Mouse (Mus musculus): Measurements from ENCODE around the gene Mrps36. TPM values are rescaled to one million over a fixed set of nuclear protein-coding genes. Genes with fewer than 3 reads are reported as not detected.
"Not testable (repeated sequence)": the region's sequence is repeated elsewhere in the genome, so short reads cannot be mapped to it uniquely, and the experiment has no call there.

Mrps36 gene
- polyA plus RNA-seq, 1 experiment from 2014 or later = 125 TPM

DNA sequence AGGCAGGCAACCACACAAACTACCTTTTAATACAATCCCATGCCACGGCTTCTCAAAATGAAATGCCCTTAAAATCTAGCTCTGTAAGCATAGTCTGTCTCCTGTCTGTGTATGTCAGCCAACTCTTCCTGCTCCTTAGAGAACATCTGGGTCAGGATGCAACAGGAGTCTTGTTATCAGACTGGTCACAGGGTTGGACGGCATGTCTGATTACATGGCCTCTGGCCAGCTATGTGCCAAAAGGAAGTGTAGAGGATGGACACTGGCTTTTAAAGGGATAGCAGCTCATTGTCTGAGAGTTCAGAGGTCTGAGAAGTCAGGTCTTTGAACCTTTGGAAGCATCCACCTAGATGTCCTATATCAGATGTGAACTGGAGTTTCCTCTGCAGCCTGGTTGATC lies 10.9 kb upstream of the Mrps36 start:
- no peaks in the 10 kb centered on the region for H3K9me3 ChIP-seq
- H3K27ac ChIP-seq (replicated peaks) = no peak overlapping the region
- no peak overlapping the region for H3K4me2 ChIP-seq (replicated peaks)
- H3K36me3 ChIP-seq = peaks cover 10% of the 10 kb centered on the region; the same call in 1 of the 2 replicates
- H3K4me3 ChIP-seq = no peak overlapping the region
- no peak overlapping the region for H3K9ac ChIP-seq (replicated peaks)
- H3K4me1 ChIP-seq = no peaks in the 10 kb centered on the region
- 97% methylated on average over 2 of the region's 2 CpGs for WGBS
- ATAC-seq (ENCODE audit: low FRiP score, low read depth) = no peak
- H3K27me3 ChIP-seq = no peaks in the 10 kb centered on the region

DNA sequence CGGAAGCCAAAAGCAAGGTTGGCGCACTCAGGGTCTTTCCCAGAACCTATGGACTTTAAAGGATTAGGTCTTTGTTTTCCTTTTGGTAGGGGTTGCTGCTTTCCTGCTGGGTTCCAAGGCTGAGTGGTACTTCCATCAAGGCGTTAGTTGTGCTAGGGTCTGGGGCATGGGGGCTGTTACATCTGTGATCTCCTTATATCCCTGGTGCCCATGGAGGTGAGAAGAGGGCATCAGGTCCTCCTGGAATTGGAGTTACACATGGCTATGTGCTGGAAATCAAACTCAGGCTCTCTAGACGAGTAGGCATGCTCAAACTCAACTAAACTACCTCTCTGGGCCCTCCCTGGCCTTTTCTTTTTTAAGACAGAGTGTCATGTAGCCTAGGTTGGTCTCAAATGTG lies 9.7 kb upstream of the Mrps36 start:
- Histone ChIP-seq H3K9ac (replicated peaks) (no peak overlapping the region), H3K4me1 (no peaks in the 10 kb centered on the region), H3K4me3 (no peak overlapping the region), H3K9me3 (no peaks in the 10 kb centered on the region), H3K4me2 (replicated peaks) (no peak overlapping the region), H3K27me3 (no peaks in the 10 kb centered on the region; the same call in 1 of the 2 replicates), H3K36me3 (peaks cover under 1% of the 10 kb centered on the region; the same call in 1 of the 2 replicates), H3K27ac (replicated peaks) (no peak overlapping the region)
- no peak for ATAC-seq (ENCODE audit: low FRiP score, low read depth)
- WGBS = 73% methylated on average over 4 of the region's 4 CpGs

DNA sequence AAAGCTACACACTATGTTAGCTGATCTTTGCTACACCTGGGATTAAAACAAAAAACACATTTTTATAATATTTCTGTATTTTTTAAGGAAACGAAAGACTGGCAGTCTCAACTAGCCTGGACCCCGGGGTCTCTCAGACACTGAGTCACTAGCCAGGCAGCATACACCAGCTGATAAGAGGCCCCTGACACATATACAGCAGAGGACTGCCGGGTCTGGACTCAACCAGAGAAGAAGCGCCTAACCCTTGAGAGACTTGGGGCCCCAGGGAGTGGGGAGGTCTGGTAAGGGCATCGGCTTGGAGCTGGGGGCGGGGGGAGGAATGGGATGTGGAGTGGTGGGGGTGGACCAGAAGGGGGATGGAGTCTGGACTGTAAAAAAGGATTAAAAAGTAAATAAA lies 8.6 kb upstream of the Mrps36 start:
- H3K4me2 ChIP-seq (replicated peaks) = no peak overlapping the region
- H3K4me1 ChIP-seq = no peaks in the 10 kb centered on the region
- WGBS = 79% methylated on average over 6 of the region's 6 CpGs
- no peak for ATAC-seq (ENCODE audit: low FRiP score, low read depth)
- no peaks in the 10 kb centered on the region for H3K36me3 ChIP-seq
- H3K4me3 ChIP-seq = no peak overlapping the region
- H3K27me3 ChIP-seq = no peaks in the 10 kb centered on the region; the same call in 1 of the 2 replicates
- H3K9ac ChIP-seq (replicated peaks) = no peak overlapping the region
- no peaks in the 10 kb centered on the region for H3K9me3 ChIP-seq
- H3K27ac ChIP-seq (replicated peaks) = no peak overlapping the region

DNA sequence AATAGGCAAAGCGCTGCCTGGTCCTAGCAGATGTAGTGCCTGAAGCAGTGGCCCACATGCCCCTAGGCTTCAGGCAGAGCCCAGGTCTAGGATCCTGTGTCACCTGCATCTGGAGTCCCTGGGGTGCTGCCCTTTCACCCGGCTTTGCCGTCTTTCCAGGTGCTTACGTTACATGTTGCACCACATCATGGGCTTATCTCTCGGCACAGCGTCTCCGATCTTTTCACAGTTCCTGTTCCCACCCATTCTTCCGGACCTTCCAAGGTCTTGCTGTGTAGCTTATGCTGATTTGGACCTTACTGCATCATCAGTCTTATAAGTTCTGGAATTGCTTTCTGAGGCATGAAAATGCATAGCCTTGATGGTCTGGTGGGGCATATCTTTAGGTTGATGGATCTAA lies 8.1 kb upstream of the Mrps36 start:
- no peaks in the 10 kb centered on the region; the same call in 1 of the 2 replicates for H3K27me3 ChIP-seq
- ATAC-seq (ENCODE audit: low FRiP score, low read depth) = no peak
- no peak overlapping the region for H3K4me3 ChIP-seq
- no peak overlapping the region for H3K4me2 ChIP-seq (replicated peaks)
- no peaks in the 10 kb centered on the region for H3K9me3 ChIP-seq
- H3K4me1 ChIP-seq = no peaks in the 10 kb centered on the region
- 94% methylated on average over 8 of the region's 8 CpGs for WGBS
- H3K36me3 ChIP-seq = no peaks in the 10 kb centered on the region
- no peak overlapping the region for H3K27ac ChIP-seq (replicated peaks)
- H3K9ac ChIP-seq (replicated peaks) = no peak overlapping the region

DNA sequence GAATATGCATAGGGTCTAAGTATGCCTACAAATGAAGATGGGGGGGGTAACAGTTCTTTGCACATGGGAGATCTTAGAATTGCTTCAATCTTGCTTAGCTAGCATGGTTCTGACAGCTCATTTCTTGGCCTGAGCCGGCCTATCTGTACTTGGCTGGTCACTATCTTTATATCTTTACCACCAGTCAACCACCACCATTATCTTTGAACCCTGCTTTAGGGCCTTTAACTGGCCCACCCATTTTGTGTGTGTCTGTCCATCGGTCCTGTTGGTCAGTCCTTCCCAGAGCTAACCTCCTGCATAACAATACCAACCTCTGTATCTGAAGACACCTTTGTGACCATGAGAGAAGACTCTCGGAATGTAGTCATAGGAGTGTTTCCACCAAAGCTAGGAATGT lies 6.9 kb upstream of the Mrps36 start:
- Histone ChIP-seq H3K27ac (replicated peaks) (no peak overlapping the region), H3K4me1 (no peaks in the 10 kb centered on the region), H3K9me3 (no peaks in the 10 kb centered on the region), H3K4me2 (replicated peaks) (no peak overlapping the region), H3K36me3 (no peaks in the 10 kb centered on the region), H3K27me3 (no peaks in the 10 kb centered on the region; the same call in 1 of the 2 replicates), H3K4me3 (no peak overlapping the region), H3K9ac (replicated peaks) (no peak overlapping the region)
- no peak for ATAC-seq (ENCODE audit: low FRiP score, low read depth)
- WGBS = 86% methylated on average over 3 of the region's 3 CpGs

DNA sequence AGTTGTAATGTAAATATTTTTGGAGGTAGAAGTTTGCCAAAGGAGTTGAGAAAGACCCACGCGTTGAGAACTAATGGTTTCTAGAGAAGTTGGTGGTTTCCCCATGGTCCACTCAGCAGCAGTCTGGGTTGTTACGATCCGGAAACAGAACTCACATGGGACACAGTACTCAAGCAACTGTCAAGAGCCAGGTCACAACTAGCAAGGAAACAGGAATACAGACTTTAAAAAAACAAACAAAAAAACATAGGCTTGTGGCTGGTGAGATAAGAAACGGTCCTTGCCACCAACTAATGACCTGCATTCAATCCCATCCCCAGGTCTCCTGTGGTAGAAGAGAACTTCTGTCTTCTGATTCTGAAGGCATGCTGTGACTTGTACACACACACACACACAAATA lies 6.3 kb upstream of the Mrps36 start:
- WGBS = 89% methylated on average over 5 of the region's 5 CpGs
- ATAC-seq (ENCODE audit: low FRiP score, low read depth) = no peak
- Histone ChIP-seq H3K9ac (replicated peaks) (no peak overlapping the region), H3K4me2 (replicated peaks) (no peak overlapping the region), H3K36me3 (no peaks in the 10 kb centered on the region), H3K27me3 (no peaks in the 10 kb centered on the region; the same call in 1 of the 2 replicates), H3K27ac (replicated peaks) (no peak overlapping the region), H3K4me1 (no peaks in the 10 kb centered on the region), H3K9me3 (no peaks in the 10 kb centered on the region), H3K4me3 (no peak overlapping the region)

DNA sequence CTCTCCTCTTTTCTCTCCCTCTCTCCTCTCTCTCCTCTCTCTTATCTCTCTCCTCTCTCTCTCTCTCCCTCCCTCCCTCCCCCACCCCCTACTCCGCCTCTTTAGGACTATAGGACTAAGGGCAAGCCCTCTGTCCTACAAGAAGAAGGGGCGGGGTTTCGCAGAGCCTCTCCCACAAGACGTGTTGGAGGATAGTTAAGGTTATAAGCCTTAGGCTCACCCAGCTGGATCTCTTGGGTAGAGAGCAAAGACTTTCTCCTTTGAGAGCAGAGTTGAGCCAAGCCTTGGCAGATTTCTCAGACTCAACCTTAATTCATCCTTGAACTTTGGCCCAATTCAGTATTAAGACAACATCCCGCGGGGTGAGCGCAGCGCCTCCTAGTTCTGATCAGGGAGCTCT lies 4.2 kb upstream of the Mrps36 start:
- Histone ChIP-seq H3K27me3 (no peaks in the 10 kb centered on the region; the same call in 1 of the 2 replicates), H3K4me3 (no peak overlapping the region), H3K4me1 (no peaks in the 10 kb centered on the region; the same call in 1 of the 2 replicates), H3K9me3 (no peaks in the 10 kb centered on the region), H3K27ac (replicated peaks) (no peak overlapping the region), H3K4me2 (replicated peaks) (no peak overlapping the region), H3K36me3 (no peaks in the 10 kb centered on the region), H3K9ac (replicated peaks) (no peak overlapping the region)
- no peak for ATAC-seq (ENCODE audit: low FRiP score, low read depth)
- WGBS = 46% methylated on average over 8 of the region's 8 CpGs

DNA sequence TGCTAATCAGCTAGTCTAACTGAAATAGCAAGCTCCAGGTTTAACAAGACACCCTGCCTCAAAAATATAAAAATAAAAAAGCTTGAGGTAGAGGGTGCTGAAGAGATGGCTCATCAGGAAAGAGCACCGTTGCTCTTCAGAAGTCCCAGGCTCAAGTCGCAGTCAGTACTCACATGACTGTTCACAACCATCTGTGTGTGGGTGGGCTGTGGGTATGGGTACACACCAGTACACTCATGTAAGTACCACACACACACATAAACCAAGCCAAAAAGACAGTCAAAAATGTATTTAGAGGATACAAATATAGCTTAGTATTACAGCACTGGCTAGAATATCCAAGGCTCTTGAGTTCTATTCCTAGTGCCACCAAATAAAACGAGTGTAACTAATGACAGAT lies 1.6 kb upstream of the Mrps36 start:
- no peak overlapping the region for H3K27ac ChIP-seq (replicated peaks)
- no peak overlapping the region for H3K4me3 ChIP-seq
- no peak for ATAC-seq (ENCODE audit: low FRiP score, low read depth)
- no peak overlapping the region for H3K4me2 ChIP-seq (replicated peaks)
- 92% methylated on average over 3 of the region's 3 CpGs for WGBS
- peaks cover 8% of the 10 kb centered on the region; the same call in 1 of the 2 replicates for H3K4me1 ChIP-seq
- H3K27me3 ChIP-seq = no peaks in the 10 kb centered on the region; the same call in 1 of the 2 replicates
- no peaks in the 10 kb centered on the region for H3K36me3 ChIP-seq
- H3K9me3 ChIP-seq = no peaks in the 10 kb centered on the region
- H3K9ac ChIP-seq (replicated peaks) = no peak overlapping the region

DNA sequence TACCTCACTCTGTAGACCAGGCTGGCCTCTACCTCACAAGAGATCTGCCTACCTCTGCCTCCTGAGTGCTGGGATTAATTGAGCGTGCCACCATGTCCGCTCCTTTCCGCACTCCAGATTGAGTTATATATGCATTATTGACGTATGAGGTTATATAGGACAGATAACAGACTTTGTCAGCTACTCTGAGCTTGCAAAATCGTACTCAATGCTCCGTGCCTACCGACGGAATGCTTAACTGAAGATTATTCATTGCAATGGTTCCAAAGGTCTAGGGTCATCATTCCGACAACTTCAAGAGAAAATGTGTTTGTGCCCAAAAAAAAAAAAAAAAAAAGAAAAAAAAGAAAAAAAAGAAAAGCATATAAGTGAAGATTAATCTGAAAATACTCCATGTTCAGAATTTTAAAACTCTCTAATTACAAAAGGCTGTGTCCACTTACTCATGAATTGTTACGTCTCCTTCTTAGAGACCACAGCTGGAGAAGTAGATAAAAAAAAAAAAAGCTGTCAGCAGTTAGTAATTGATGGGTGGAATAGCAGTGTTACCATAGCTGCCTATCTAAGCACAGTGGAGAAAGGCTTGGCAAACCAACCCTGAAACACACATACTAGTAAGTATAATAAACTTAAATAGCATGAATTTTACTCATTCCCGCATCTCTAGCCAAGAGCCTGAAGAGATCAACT lies 968 bp downstream of the Mrps36 start:
- H3K9me3 ChIP-seq = no peaks in the 10 kb centered on the region
- H3K27me3 ChIP-seq = no peaks in the 10 kb centered on the region
- 68% methylated on average over 11 of the region's 11 CpGs for WGBS
- peak; percentile 41 for ATAC-seq (ENCODE audit: low FRiP score, low read depth)
- H3K36me3 ChIP-seq = no peaks in the 10 kb centered on the region
- H3K4me3 ChIP-seq = peak overlapping the region; percentile 87
- peak overlapping the region; percentile 76 for H3K9ac ChIP-seq (replicated peaks)
- peaks cover 8% of the 10 kb centered on the region; the same call in 1 of the 2 replicates for H3K4me1 ChIP-seq
- peak overlapping the region; percentile 93 for H3K27ac ChIP-seq (replicated peaks)
- peak overlapping the region; percentile 54 for H3K4me2 ChIP-seq (replicated peaks)

DNA sequence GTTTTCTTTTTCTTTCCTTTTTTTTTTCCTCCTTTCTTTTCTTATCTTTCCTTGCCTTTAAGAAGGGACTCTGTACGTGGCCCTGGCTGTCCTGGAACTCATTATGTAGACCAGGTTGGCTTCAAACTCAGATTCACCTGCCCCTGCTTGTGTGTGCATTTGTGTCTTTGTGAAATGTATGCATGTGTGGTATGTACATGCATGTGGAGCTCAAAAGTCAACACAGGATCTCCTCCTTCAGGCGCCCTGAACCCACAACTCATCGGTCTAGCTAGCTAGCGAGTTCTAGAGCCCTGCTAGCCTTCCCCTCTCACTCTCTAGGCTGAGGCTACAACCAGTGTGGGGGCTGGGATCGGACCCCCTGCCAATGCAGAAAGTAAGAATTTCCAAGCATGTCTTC lies 1.6 kb downstream of the Mrps36 start:
- Histone ChIP-seq H3K9me3 (no peaks in the 10 kb centered on the region), H3K4me2 (replicated peaks) (no peak overlapping the region), H3K4me3 (no peak overlapping the region), H3K36me3 (0 out of 2 replicates have a peak, but pooled peaks cover 4% of the 10 kb centered on the region), H3K9ac (replicated peaks) (no peak overlapping the region; the same call in 1 of the 2 replicates), H3K4me1 (peaks cover 8% of the 10 kb centered on the region; the same call in 1 of the 2 replicates), H3K27ac (replicated peaks) (no peak overlapping the region), H3K27me3 (no peaks in the 10 kb centered on the region)
- WGBS = 93% methylated on average over 5 of the region's 5 CpGs
- no peak for ATAC-seq (ENCODE audit: low FRiP score, low read depth)

DNA sequence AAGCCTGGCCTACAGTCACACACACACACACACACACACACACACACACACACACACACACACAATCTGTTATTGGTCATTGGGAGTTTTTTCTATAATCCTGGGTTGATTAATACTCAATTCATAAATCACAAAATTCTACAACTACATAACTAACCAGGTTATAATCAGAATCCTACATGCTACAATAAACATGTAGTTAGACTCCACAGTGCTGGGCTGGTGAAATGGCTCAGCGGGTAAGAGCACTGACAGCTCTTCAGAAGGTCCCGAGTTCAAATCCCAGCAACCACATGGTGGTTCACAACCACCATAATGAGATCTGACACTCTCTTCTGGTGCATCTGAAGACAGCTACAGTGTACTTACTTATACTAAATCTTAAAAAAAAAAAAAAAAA lies 11.7 kb downstream of the Mrps36 start:
- peaks cover 12% of the 10 kb centered on the region for H3K4me1 ChIP-seq
- no peak overlapping the region for H3K27ac ChIP-seq (replicated peaks)
- H3K27me3 ChIP-seq = no peaks in the 10 kb centered on the region
- H3K36me3 ChIP-seq = peaks cover 30% of the 10 kb centered on the region
- no peaks in the 10 kb centered on the region for H3K9me3 ChIP-seq
- H3K4me2 ChIP-seq (replicated peaks) = no peak overlapping the region
- WGBS = 91% methylated on average over 2 of the region's 2 CpGs
- no peak overlapping the region for H3K9ac ChIP-seq (replicated peaks)
- H3K4me3 ChIP-seq = no peak overlapping the region
- no peak for ATAC-seq (ENCODE audit: low FRiP score, low read depth)

DNA sequence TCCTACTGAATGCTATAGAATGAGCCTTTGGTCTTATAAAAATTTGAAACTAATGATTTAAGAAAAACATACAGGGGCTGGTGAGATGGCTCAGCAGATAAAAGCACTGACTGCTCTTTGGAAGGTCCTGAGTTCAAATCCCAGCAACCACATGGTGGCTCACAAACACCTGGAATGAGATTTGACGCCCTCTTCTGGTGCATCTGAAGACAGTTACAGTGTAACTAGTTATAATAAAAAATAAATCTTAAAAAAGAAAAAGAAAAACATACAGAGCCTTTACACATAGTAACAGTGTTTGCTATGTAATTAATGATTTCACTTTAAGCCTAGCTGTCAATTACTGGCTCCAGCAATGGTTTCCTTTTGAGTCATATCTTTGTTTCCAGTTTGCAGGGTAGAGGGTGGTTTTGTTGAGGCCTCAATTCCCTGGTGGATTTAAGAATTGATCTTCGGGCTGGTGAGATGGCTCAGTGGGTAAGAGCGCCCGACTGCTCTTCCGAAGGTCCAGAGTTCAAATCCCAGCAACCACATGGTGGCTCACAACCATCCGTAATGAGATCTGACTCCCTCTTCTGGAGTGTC lies 12.9 kb downstream of the Mrps36 start:
- H3K27me3 ChIP-seq; H3K9ac ChIP-seq (replicated peaks); ATAC-seq (ENCODE audit: low FRiP score, low read depth); H3K9me3 ChIP-seq: not testable (repeated sequence)
- H3K27ac ChIP-seq (replicated peaks) = 0 out of 2 replicates have a peak overlapping the region, but pooled peaks have one; percentile 54
- H3K4me1 ChIP-seq = peaks cover 12% of the 10 kb centered on the region
- peaks cover 28% of the 10 kb centered on the region for H3K36me3 ChIP-seq
- 83% methylated on average over 6 of the region's 6 CpGs for WGBS
- H3K4me3 ChIP-seq = peak overlapping the region; percentile 79; the same call in 1 of the 2 replicates
- H3K4me2 ChIP-seq (replicated peaks) = peak overlapping the region; percentile 79
